Mouse (Mus musculus): ENCODE measurements around the gene Ppp1r1b.

DNA sequence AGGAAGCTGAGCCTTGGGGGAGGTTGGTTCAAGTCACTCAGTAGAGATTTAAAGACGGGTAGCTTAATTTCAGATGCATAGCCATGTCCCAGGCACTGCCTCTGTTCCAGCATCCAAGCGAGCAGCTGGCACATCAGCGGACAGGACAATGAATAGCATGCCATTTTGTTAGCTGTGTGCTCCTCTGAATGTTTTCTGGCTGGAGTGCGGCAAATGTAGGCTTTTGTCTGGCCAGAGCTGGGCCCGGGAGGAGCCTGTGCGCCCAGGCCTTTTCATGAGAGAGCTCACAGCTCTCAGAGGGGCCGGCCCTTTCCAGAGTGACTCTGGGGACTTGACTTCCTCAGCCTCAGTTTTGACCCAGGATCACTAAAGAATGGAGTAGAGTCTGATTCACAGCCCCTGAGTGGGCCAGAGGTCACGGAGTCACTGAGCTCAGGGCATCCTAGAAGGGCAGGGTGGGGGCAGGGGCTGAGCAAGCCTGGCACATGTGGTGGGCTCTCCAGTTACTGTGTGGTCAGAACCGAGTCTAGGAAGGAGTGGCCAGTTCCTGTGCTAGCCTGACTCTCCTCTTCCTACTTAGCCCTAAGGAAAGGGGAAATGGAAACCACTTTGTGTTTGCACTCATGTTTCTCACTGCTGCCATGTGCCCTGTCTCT, 12.8 kb downstream of the Ppp1r1b start:
- TF ChIP-seq CTCF (IDR thresholded peaks at IDR 0.05), result no peak
- TF ChIP-seq EP300 (IDR thresholded peaks at IDR 0.05; ENCODE audit: insufficient read depth, low read depth, low read length), result no peak

Data from heart, adult 2 months (tissue).